Mouse (Mus musculus): Measurements from ENCODE around the gene Cdsn. TPM values are rescaled to one million over a fixed set of nuclear protein-coding genes. Genes with fewer than 3 reads are reported as not detected.
A peak's percentile ranks its signal among the peaks of the same experiment; 100 is the strongest.
"Not testable (repeated sequence)": the region's sequence is repeated elsewhere in the genome, so short reads cannot be mapped to it uniquely, and the experiment has no call there.

Gene Cdsn
- 1 to 10 TPM; 1.4 to 1.6 TPM for total RNA-seq (2021)

DNA sequence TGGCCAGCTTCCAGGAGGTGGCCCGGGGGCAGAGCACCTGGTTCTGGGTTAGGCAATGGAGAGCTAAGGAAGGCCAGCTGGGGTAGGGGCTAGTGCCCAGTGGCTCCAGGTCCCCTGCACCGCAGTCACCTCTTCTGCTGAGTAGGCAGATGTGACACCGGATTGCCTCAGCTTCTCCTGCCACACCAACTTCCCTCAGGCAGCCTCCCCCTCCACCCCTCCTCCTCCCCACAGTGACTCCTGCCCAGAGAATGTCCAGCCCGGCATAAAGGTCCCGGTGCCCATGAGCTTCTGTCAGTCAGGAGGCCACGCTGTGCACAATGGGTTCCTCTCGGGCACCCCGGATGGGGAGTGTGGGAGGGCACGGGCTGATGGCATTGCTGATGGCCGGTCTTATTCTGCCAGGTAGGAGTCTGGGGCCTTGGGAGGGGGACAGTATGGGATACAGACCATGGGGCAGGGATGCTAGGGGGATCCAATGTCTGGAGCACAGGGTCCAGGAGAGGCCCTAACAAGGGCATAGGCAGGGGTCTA is at the start of gene Cdsn:
Gene Cdsn, plus strand, starts transcription at position 248 of the 534 bp plus-strand sequence.
- no peak for DNase-seq (ENCODE audit: low spot score in 2 of 2)
- intact Hi-C loops (cut with DNase I), result no loop called here

DNA sequence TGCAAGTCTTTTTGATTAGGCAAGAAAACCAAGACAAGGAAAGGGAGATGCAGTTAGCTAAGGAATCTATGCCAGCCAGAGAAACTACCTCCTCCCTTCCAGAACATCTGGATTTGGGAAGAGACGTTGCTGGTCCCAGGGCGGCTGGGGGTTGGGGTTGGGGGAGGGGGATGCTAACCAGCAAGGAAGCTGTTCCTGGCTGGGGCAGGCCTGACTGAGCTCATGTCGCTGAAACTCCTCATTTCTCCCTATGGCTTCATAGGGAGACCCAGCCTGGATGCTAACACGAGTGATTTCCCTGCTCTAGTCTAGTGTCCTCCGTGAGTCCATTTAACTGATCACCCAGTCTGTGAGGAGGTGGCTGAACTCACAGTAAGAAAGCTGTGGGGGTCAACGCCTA is 49.7 kb upstream of the Cdsn start:
- intact Hi-C loops (cut with DNase I), result no loop called here
- no peak for DNase-seq (ENCODE audit: low spot score in 2 of 2)

DNA sequence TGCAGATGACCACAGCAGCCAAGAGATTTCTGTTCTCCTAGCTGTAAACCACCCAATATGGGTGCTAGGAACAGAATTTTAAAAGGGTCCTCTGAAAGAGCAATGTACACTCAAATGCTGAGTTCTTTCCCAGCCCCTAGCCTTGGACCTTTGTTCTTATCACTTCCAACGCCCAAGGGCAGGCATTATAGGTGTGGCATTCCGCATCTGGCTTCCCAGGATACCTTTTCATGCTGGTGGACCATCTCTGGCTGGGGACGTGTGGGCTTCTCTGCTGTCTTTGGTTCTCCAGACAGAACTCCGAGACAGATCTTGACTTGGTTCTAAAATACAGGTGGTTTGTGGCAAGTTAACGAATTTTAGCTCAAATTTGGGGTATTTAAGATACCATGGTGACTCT is 49.2 kb upstream of the Cdsn start:
- intact Hi-C loops (cut with DNase I), result no loop called here
- no peak for DNase-seq (ENCODE audit: low spot score in 2 of 2)

- no peak for DNase-seq (ENCODE audit: low spot score in 2 of 2)
Measured at GRCm38 (mm10) chr17:35503849-35504248, 48.1 kb upstream of the Cdsn start.

GRCm38 (mm10) chr17:35504628-35505481 is 47.1 kb upstream of the Cdsn start:
- intact Hi-C loops (cut with DNase I), result no loop called here
- DNase-seq (ENCODE audit: low spot score in 2 of 2), result no peak

More at GRCm38 (mm10) chr17:35503849-35504248, 48.1 kb upstream of the Cdsn start:
- intact Hi-C loops (cut with DNase I), result no loop called here

- intact Hi-C loops (cut with DNase I), result no loop called here
- DNase-seq (ENCODE audit: low spot score in 2 of 2), result no peak
Measured at GRCm38 (mm10) chr17:35505776-35506175, 46.2 kb upstream of the Cdsn start, which contains the start of gene Pou5f1. Gene Pou5f1 (plus strand): TSS chr17:35506018.

- intact Hi-C loops (cut with DNase I), result no loop called here
- DNase-seq (ENCODE audit: low spot score in 2 of 2), result no peak
Measured at GRCm38 (mm10) chr17:35506881-35507280, 45.0 kb upstream of the Cdsn start.

DNA sequence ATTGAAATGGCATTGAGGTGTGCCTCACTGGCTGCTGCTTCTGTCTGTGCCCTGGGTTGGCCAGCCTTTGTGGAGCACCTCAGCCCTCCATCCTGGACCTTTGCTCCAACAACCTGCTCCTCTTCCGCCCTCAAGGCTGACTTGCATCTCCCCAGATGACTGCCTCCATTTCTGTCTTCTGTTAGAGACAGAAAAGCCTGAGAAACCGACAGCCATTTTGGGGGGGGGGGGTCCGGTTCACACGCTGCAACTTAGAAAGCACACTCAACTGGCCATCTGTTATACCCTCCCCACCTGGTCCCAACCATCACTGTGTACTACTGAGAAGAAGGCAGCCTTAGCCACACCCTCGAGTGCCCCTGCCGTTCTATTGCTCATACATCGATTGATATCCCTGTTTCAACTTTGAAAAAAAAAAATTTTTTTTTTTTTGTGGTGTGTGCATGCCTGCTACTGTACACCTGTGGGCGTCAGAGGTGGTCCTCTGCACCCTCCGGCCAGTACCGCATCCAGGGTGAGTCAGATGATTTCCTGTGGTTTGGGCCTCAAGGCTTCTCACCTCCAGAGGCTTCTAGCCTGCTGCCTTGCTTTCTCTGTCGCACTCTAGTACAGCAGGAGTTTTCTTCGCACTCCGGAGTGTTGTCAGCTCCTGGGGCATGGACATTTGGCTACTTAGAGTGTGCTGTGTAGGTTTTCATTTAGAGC is 44.2 kb upstream of the Cdsn start:
- no peak for DNase-seq (ENCODE audit: low spot score in 2 of 2)
- intact Hi-C loops (cut with DNase I), result no loop called here

- intact Hi-C loops (cut with DNase I); DNase-seq (ENCODE audit: low spot score in 2 of 2): not testable (repeated sequence)
Measured at GRCm38 (mm10) chr17:35508279-35508678, 43.6 kb upstream of the Cdsn start.

DNA sequence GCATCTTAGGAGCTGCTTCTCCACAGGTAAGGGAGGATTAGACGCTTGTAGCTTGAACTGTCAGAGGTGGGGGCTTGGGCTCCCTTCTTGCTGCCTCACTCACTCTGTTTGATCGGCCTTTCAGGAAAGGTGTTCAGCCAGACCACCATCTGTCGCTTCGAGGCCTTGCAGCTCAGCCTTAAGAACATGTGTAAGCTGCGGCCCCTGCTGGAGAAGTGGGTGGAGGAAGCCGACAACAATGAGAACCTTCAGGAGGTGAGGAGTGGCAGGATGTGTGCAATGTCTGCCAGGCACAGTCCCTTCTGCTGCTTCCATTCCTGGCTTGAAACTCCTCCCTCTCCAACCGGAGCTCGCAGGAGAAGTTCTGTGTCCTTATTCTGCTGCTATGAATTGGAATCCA is 42.6 kb upstream of the Cdsn start:
- peak in 1 of 2 experiments; percentile 19 for DNase-seq (ENCODE audit: low spot score in 2 of 2)
- intact Hi-C loops (cut with DNase I), result no loop called here

GRCm38 (mm10) chr17:35512916-35513626 is 38.9 kb upstream of the Cdsn start:
- intact Hi-C loops (cut with DNase I), result no loop called here
- no peak for DNase-seq (ENCODE audit: low spot score in 2 of 2)

GRCm38 (mm10) chr17:35513886-35514285 is 38.0 kb upstream of the Cdsn start:
- DNase-seq (ENCODE audit: low spot score in 2 of 2), result peak in 1 of 2 experiments; percentile 34
- intact Hi-C loops (cut with DNase I), result no loop called here

GRCm38 (mm10) chr17:35514756-35515155 is 37.2 kb upstream of the Cdsn start:
- DNase-seq (ENCODE audit: low spot score in 2 of 2), result no peak
- intact Hi-C loops (cut with DNase I), result no loop called here

GRCm38 (mm10) chr17:35515911-35516640 is 35.9 kb upstream of the Cdsn start:
- intact Hi-C loops (cut with DNase I), result no loop called here

GRCm38 (mm10) chr17:35516652-35517500 is 35.1 kb upstream of the Cdsn start, which contains the start of the genes Tcf19 and Cchcr1:
Gene Tcf19 (minus strand): TSS chr17:35516824.
Gene Cchcr1 (plus strand): TSS chr17:35517100.
- intact Hi-C loops (cut with DNase I), result no loop called here
- peak; percentile 94 to 95 for DNase-seq (ENCODE audit: low spot score in 2 of 2)

More at GRCm38 (mm10) chr17:35515911-35516640, 35.9 kb upstream of the Cdsn start:
- peak; percentile 26 to 30 for DNase-seq (ENCODE audit: low spot score in 2 of 2)

DNA sequence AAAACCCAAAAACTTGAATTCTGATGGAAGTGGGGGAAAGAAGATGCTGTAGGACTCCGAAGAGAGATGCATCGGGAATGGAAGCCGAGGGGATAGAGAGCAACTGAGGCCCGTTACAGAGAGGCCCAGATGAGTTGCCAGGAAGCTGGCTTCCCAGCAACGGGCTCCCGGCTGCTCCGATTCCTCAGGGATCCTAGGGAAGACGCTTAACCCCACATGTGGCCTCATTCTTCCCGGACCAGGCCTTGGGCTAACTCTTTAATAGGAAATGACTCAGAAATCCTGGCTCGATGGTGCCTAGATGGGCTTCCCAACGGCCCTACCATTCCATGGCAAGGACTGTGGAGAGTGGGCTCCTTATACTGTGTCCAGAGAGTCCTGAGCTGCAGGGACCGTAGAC is 34.4 kb upstream of the Cdsn start:
- no peak for DNase-seq (ENCODE audit: low spot score in 2 of 2)
- intact Hi-C loops (cut with DNase I), result no loop called here

- DNase-seq (ENCODE audit: low spot score in 2 of 2), result no peak
- intact Hi-C loops (cut with DNase I), result no loop called here
Measured at GRCm38 (mm10) chr17:35524354-35524753, 27.6 kb upstream of the Cdsn start.

- intact Hi-C loops (cut with DNase I), result no loop called here
Measured at GRCm38 (mm10) chr17:35526644-35527043, 25.3 kb upstream of the Cdsn start.

More at GRCm38 (mm10) chr17:35526644-35527043, 25.3 kb upstream of the Cdsn start:
- no peak for DNase-seq (ENCODE audit: low spot score in 2 of 2)
